Mouse (Mus musculus) kidney, adult 2 months (tissue): ENCODE measurements around the gene Sft2d2.

Experiments
- CTCF ChIP-seq: fragments of 200-500 bp; conservative IDR thresholded peaks from 2 replicates; pipeline ENCODE4 v1.5.1; 2011; ENCODE audit warnings: low read depth, mild to moderate bottlenecking, control low read depth, low read length, moderate library complexity, mixed read lengths; ENCODE audit not compliant: insufficient read depth, insufficient read length
- POLR2A ChIP-seq: fragments of 200-500 bp; IDR thresholded peaks from one replicate; pipeline ENCODE4 v1.6.1; 2011; ENCODE audit warnings: low read depth, low read length, control low read depth

DNA sequence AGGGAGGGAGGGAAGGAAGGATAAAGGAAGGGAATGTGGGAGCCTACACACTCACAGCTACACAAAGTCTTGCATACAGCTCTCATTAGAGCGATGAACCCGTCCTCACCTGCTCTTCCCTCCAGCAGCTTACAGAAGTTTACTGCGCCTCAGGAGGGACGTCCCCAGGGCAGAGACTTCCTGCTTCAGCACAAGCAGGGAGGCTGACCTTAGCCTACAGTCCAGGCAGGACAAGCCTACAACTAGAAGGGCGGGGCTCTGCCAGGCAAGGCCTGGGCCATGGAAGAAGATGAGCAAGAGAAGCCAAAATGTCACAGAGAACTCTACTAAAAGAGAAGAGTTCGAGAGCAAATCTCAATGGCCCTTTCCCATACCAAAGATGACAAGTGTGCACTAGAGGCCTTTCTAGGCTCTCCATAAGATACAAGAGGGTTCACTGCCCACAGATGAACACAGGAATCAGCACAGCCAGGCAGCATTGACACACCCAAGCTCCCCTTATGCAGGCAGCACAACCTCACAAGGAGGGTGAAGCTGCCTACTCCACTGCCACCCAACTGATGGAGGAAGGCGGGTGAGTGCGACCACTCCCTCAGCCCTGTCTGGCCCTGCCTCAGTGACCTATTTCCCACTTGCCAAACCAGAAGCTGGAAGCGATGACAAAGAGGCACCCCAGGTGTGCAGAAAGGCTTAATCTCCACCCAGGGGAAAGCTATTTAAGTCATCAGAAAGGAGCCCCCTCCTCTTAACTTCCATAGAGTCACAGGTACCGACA is 5.2 kb downstream of the Sft2d2 start:
- TF ChIP-seq POLR2A (no peak), CTCF (no peak)
